Mouse (Mus musculus) stomach, postnatal 0 days (tissue): Measurements from ENCODE around the gene Mthfd1.

ENCODE experiments used
- CTCF ChIP-seq: IDR thresholded peaks from 2 replicates; pipeline ENCODE4 v1.5.1; 2016; ENCODE audit warnings: antibody characterized with exemption, low read depth, mild to moderate bottlenecking, moderate library complexity
- EP300 ChIP-seq: optimal IDR thresholded peaks from 2 replicates; pipeline ENCODE3; 2016; ENCODE audit warnings: antibody characterized with exemption

- TF ChIP-seq EP300 (no peak), CTCF (no peak)
These were observed 27.0 kb downstream of the Mthfd1 start for GRCm38 (mm10) chr12:76282132-76282531.
